Mouse (Mus musculus) embryonic fibroblast, embryonic 13.5 days (primary cell): Measurements from ENCODE around the gene Pde8b.

ENCODE experiments used
- CTCF ChIP-seq: IDR thresholded peaks from 2 replicates; pipeline ENCODE4 v1.5.1; 2011; ENCODE audit warnings: mild to moderate bottlenecking, control low read depth, low read length, moderate library complexity, borderline replicate concordance; ENCODE audit not compliant: insufficient read depth
- POLR2A ChIP-seq: IDR thresholded peaks from 2 replicates; pipeline ENCODE4 v1.6.1; 2011; ENCODE audit warnings: low read depth, mild to moderate bottlenecking, control low read depth, low read length, moderate library complexity

GRCm38 (mm10) chr13:95050398-95050797 is 199.7 kb downstream of the Pde8b start:
- no peak for TF ChIP-seq POLR2A
- no peak for TF ChIP-seq CTCF
